Mouse (Mus musculus): Measurements from ENCODE around the gene Ankrd17. TPM values are rescaled to one million over a fixed set of nuclear protein-coding genes. Genes with fewer than 3 reads are reported as not detected.

Gene Ankrd17
- polyA plus RNA-seq, 1 experiment from 2014 or later = 26.5 TPM

DNA sequence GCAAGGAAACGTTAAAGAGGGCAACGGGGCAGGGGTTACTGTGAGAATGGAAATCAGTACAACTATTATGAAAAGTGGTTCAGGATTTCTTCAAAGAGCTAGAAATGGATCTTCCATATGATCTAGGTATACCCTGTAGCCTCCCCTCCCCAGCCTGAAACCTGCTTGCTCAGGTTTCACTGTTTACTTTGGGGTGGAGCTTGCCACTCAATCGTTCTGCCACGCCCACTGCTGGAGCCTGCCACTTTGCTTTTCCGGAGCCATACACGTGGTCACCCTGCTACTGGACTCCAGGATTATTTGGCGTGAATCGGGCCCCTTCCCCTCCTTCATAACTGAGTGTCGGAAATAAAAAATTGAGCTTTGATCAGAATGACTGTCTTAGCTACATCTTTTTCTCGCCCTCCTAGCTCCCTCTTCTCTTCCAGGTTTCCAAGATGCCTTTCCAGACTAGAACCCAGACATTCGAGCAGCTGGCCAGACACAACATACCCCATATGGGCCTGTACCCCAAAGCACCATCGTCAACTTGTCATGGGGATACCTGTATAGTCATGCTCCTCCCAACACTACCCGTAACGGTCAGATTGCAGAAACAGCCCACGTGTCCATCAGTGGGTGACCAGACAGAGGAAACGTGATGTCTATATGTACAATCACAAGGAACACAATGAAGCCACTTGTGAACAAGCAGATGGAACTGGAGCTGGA is 166.3 kb downstream of the Ankrd17 start:
- no peaks in the 10 kb centered on the region for H3K4me1 ChIP-seq (replicated peaks)
- 68% methylated on average over 16 of the region's 16 CpGs for WGBS
- no peak overlapping the region for H3K4me2 ChIP-seq
- no peak for ATAC-seq (ENCODE audit: low FRiP score, low read depth)
- H3K4me3 ChIP-seq = no peak overlapping the region
- no peak overlapping the region for H3K27ac ChIP-seq (replicated peaks)
- H3K9ac ChIP-seq = no peak overlapping the region
- H3K9me3 ChIP-seq = no peaks in the 10 kb centered on the region
- H3K27me3 ChIP-seq = no peaks in the 10 kb centered on the region
- no peaks in the 10 kb centered on the region for H3K36me3 ChIP-seq

DNA sequence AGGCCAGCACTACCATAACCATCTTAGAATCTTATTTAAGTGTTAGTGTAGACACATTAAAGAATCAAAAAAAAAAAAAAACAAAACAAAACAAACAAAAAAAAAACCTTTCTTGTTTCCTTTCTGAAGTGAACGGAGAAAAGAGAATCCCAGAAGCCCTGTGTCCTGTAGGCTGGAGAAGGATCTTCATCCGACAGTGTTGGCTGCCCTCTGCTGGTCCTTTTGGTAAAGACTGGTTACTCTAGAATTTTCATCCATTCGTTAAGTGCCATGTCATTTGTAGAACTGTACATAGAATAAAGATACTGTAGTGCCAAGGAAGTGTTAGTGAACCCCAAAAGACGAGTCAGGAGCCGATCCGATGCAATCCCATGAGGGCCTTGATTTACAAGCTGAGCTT is 171.5 kb downstream of the Ankrd17 start:
- Histone ChIP-seq H3K27me3 (no peaks in the 10 kb centered on the region), H3K9me3 (no peaks in the 10 kb centered on the region), H3K36me3 (no peaks in the 10 kb centered on the region), H3K4me3 (no peak overlapping the region), H3K4me1 (replicated peaks) (no peaks in the 10 kb centered on the region), H3K4me2 (no peak overlapping the region), H3K27ac (replicated peaks) (no peak overlapping the region), H3K9ac (no peak overlapping the region)
- 27% methylated on average over 6 of the region's 6 CpGs for WGBS
- ATAC-seq (ENCODE audit: low FRiP score, low read depth) = peak; percentile 80

DNA sequence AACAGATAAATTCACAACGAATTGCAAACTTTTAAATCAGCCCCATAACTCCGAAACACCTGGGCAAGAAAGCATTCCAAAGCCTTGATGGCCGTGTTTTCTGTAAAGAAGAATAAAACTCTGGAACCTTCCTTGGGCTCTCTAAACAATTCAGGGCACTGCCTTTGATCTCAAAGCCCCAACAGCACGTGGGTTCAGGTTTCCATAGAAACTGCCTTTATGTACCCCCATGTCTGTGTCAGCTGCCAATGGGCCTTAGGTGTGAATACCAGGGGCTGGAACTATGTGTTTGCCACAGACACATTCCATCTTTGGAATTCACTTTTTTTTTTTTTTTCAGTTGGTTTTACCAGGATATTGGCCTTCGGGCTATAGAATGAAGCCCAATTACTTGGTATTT is 183.6 kb downstream of the Ankrd17 start:
- Histone ChIP-seq H3K27ac (replicated peaks) (no peak overlapping the region), H3K4me2 (no peak overlapping the region), H3K9me3 (no peaks in the 10 kb centered on the region), H3K4me3 (no peak overlapping the region), H3K9ac (no peak overlapping the region), H3K4me1 (replicated peaks) (no peaks in the 10 kb centered on the region), H3K27me3 (no peaks in the 10 kb centered on the region), H3K36me3 (no peaks in the 10 kb centered on the region)
- 66% methylated on average over 5 of the region's 5 CpGs for WGBS
- ATAC-seq (ENCODE audit: low FRiP score, low read depth) = no peak

DNA sequence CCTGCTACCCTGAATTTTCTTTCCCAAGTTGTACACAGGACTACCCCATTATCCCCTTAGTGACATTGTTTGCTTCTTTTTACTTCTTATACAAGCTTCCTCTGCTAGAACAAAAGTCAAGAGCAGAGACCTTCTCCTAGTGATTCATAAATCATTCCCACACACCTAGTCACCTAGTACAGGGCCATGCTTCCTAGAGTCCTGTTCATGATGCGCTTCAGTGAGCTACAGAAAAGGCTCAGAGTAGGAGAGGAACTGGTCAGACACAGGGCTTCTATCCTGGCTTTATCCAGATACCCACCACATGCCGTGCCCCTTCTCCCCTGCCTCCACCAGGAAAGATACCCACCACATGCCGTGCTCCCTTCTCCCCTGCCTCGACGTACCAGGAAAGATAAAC is 187.3 kb downstream of the Ankrd17 start:
- Histone ChIP-seq H3K4me1 (replicated peaks) (no peaks in the 10 kb centered on the region), H3K9me3 (no peaks in the 10 kb centered on the region), H3K36me3 (no peaks in the 10 kb centered on the region), H3K4me2 (no peak overlapping the region), H3K9ac (no peak overlapping the region), H3K27me3 (no peaks in the 10 kb centered on the region), H3K4me3 (no peak overlapping the region), H3K27ac (replicated peaks) (no peak overlapping the region)
- 87% methylated on average over 5 of the region's 5 CpGs for WGBS
- ATAC-seq (ENCODE audit: low FRiP score, low read depth) = no peak

DNA sequence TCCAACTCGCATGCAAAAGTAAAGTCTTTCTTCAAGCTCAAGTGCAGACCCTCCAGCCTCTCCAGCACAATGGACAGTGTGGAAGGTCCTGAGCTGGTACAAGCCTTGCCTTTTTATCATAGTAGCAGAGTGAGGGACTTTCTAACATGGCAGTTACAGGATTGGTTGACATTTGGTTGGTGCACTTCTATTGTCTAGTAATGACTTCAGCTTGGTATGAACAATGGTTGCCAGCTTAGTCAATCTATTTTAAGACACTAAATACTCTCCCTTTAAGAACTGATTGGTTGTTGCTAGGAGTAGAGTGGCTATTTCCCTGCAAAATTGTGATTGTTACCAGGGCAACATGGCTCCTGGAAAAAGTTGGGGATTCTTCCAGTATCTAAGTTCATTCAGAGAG is 188.3 kb downstream of the Ankrd17 start:
- no peak overlapping the region for H3K4me2 ChIP-seq
- no peaks in the 10 kb centered on the region for H3K27me3 ChIP-seq
- H3K4me3 ChIP-seq = no peak overlapping the region
- no peaks in the 10 kb centered on the region for H3K36me3 ChIP-seq
- H3K27ac ChIP-seq (replicated peaks) = no peak overlapping the region
- H3K9me3 ChIP-seq = no peaks in the 10 kb centered on the region
- 75% methylated on average over 1 of the region's 1 CpGs for whole genome bisulfite sequencing
- H3K4me1 ChIP-seq (replicated peaks) = no peaks in the 10 kb centered on the region
- ATAC-seq (ENCODE audit: low FRiP score, low read depth) = no peak
- H3K9ac ChIP-seq = no peak overlapping the region

Other genes starting within 250 kb of the Ankrd17 start
- 37.4 and 39.4 TPM in 2 replicates for gene Cox18, start 142.6 kb downstream of the Ankrd17 start, polyA plus RNA-seq (2015; fragmentation: Nextera tagmentation; extraction: Ambion mirVana)
- 4.7 and 4.8 TPM in 2 replicates for gene Gm9958, start 627 bp upstream of the Ankrd17 start, polyA plus RNA-seq (2015; fragmentation: Nextera tagmentation; extraction: Ambion mirVana)
- gene Alb, start 94.3 kb upstream of the Ankrd17 start, polyA plus RNA-seq (2015; fragmentation: Nextera tagmentation; extraction: Ambion mirVana) = 1.3 TPM in 1 of 2 replicates, not detected in the other
- 0.94 and 3.0 TPM in 2 replicates for gene Afp, start 124.2 kb upstream of the Ankrd17 start, polyA plus RNA-seq (2015; fragmentation: Nextera tagmentation; extraction: Ambion mirVana)
- gene Afm, start 152.4 kb upstream of the Ankrd17 start, polyA plus RNA-seq (2015; fragmentation: Nextera tagmentation; extraction: Ambion mirVana) = not detected in 2 replicates
- 0.08 TPM in 1 of 2 replicates, not detected in the other for gene 5830473C10Rik, start 194.5 kb upstream of the Ankrd17 start, polyA plus RNA-seq (2015; fragmentation: Nextera tagmentation; extraction: Ambion mirVana)